Mouse (Mus musculus) forebrain, embryonic 14.5 days (tissue): ENCODE measurements around the gene Twnk. TPM values are rescaled to one million over a fixed set of nuclear protein-coding genes. Genes with fewer than 3 reads are reported as not detected.
A peak's percentile ranks its signal among the peaks of the same experiment; 100 is the strongest.

Source experiments
- ATAC-seq: fragments of 200-750 bp; cut with Nextera tagmentation; 2 replicates; pipeline ENCODE4 v1.8.0; 2017; ENCODE audit warnings: mild to moderate bottlenecking, moderate library complexity
- DNase-seq: peaks from one replicate; pipeline ENCODE4 v3.0.0-alpha.2; 2015; ENCODE audit warnings: low spot score
- H3K27ac ChIP-seq: fragments of 300-500 bp; sonication (generic); 2 replicates; pipeline ENCODE4 v1.5.1; 2014; ENCODE audit warnings: low read depth, mild to moderate bottlenecking, control low read depth, low read length, moderate library complexity
- H3K27me3 ChIP-seq: fragments of 300-500 bp; sonication (generic); replicated peaks from 2 replicates; pipeline ENCODE4 v1.6.1; 2014; ENCODE audit warnings: low read length, control low read depth, mixed read lengths; ENCODE audit not compliant: control insufficient read depth, insufficient read depth
- H3K36me3 ChIP-seq: fragments of 300-500 bp; sonication (generic); 2 replicates; pipeline ENCODE4 v1.6.1; 2014; ENCODE audit warnings: low read length, control low read depth; ENCODE audit not compliant: control insufficient read depth, insufficient read depth
- H3K4me1 ChIP-seq: fragments of 300-500 bp; sonication (generic); 2 replicates; pipeline ENCODE4 v1.6.1; 2014; ENCODE audit warnings: antibody characterized with exemption, low read length, control low read depth; ENCODE audit not compliant: control insufficient read depth, insufficient read depth
- H3K4me2 ChIP-seq: fragments of 300-500 bp; sonication (generic); 2 replicates; pipeline ENCODE4 v1.6.1; 2014; ENCODE audit warnings: mild to moderate bottlenecking, control low read depth, low read length
- H3K4me3 ChIP-seq: fragments of 300-500 bp; sonication (generic); 2 replicates; pipeline ENCODE4 v1.5.1; 2014; ENCODE audit warnings: low read depth, low read length, control low read depth
- H3K9ac ChIP-seq: fragments of 300-500 bp; sonication (generic); 2 replicates; pipeline ENCODE4 v1.6.1; 2014; ENCODE audit warnings: mild to moderate bottlenecking, low read length, control low read depth, moderate library complexity
- H3K9me3 ChIP-seq: fragments of 300-500 bp; sonication (generic); replicated peaks from 2 replicates; pipeline ENCODE4 v1.6.1; 2016; ENCODE audit warnings: low read length, control low read depth, mixed read lengths; ENCODE audit not compliant: control insufficient read depth
- WGBS: fragments of 180-500 bp; shearing (Covaris S2); extraction: QIAGEN DNeasy Blood & Tissue Kit; methylation state at CpG from one replicate; pipeline ENCODE4 v1.1.7; 2014; 5-methylcytosine and 5-hydroxymethylcytosine counted together
- polyA plus RNA-seq: library from polyadenylated mRNA; unstranded; fragments of >200 nt; fragmentation: Nextera tagmentation; extraction: Ambion mirVana; gene quantifications from 2 replicates; pipeline ENCODE4 v1.2.1, GENCODE M21; 2014

Gene Twnk
- polyA plus RNA-seq, 1 experiment from 2014 or later: 10.6 TPM

- peaks cover 18% of the 10 kb centered on the region for H3K4me1 ChIP-seq
- H3K9ac ChIP-seq: peak overlapping the region; percentile 78
- H3K27ac ChIP-seq: no peak overlapping the region
- ATAC-seq (no peak), DNase-seq (no peak)
- H3K9me3 ChIP-seq: no peaks in the 10 kb centered on the region
- H3K4me3 ChIP-seq: peak overlapping the region; percentile 63; the same call in 1 of the 2 replicates
- 88% methylated on average over 20 of the region's 20 CpGs for WGBS
- H3K36me3 ChIP-seq: peaks cover 51% of the 10 kb centered on the region
- H3K4me2 ChIP-seq: peak overlapping the region; percentile 69
- H3K27me3 ChIP-seq: no peaks in the 10 kb centered on the region
Observed at GRCm38 (mm10) chr19:45007425-45008191, 2.1 kb downstream of the Twnk start.

- Histone ChIP-seq H3K9me3 (no peaks in the 10 kb centered on the region), H3K4me1 (peaks cover 19% of the 10 kb centered on the region), H3K4me3 (no peak overlapping the region), H3K4me2 (no peak overlapping the region), H3K36me3 (peaks cover 33% of the 10 kb centered on the region), H3K9ac (no peak overlapping the region), H3K27ac (no peak overlapping the region), H3K27me3 (no peaks in the 10 kb centered on the region)
- WGBS: 91% methylated on average over 4 of the region's 4 CpGs
- ATAC-seq (no peak), DNase-seq (no peak)
Observed at GRCm38 (mm10) chr19:45010646-45011045, 5.2 kb downstream of the Twnk start.

- no peak for ATAC-seq
- Histone ChIP-seq H3K27me3 (no peaks in the 10 kb centered on the region), H3K9me3 (no peaks in the 10 kb centered on the region), H3K9ac (peak overlapping the region; percentile 41), H3K4me2 (no peak overlapping the region), H3K4me3 (no peak overlapping the region), H3K4me1 (peaks cover 23% of the 10 kb centered on the region), H3K27ac (peak overlapping the region; percentile 63), H3K36me3 (peaks cover 33% of the 10 kb centered on the region)
- WGBS: 87% methylated on average over 8 of the region's 8 CpGs
- DNase-seq: no peak
Observed at GRCm38 (mm10) chr19:45012219-45012618, 6.8 kb downstream of the Twnk start.

- ATAC-seq: no peak
- peaks cover 33% of the 10 kb centered on the region for H3K36me3 ChIP-seq
- H3K4me1 ChIP-seq: peaks cover 19% of the 10 kb centered on the region
Observed at GRCm38 (mm10) chr19:45012636-45013035, 7.2 kb downstream of the Twnk start.

GRCm38 (mm10) chr19:45013581-45014225 is 8.2 kb downstream of the Twnk start:
- Histone ChIP-seq H3K27me3 (no peaks in the 10 kb centered on the region), H3K9me3 (no peaks in the 10 kb centered on the region), H3K27ac (no peak overlapping the region), H3K4me1 (peaks cover 19% of the 10 kb centered on the region), H3K4me3 (no peak overlapping the region), H3K36me3 (peaks cover 30% of the 10 kb centered on the region), H3K9ac (no peak overlapping the region), H3K4me2 (no peak overlapping the region)
- DNase-seq (no peak), ATAC-seq (no peak)
- WGBS: 67% methylated on average over 6 of the region's 6 CpGs

More at GRCm38 (mm10) chr19:45012636-45013035, 7.2 kb downstream of the Twnk start:
- peak overlapping the region; percentile 41 for H3K9ac ChIP-seq
- no peak overlapping the region for H3K4me3 ChIP-seq
- H3K4me2 ChIP-seq: no peak overlapping the region
- peak overlapping the region; percentile 63 for H3K27ac ChIP-seq
- DNase-seq: peak; percentile 75
- H3K27me3 ChIP-seq: no peaks in the 10 kb centered on the region
- 28% methylated on average over 6 of the region's 6 CpGs for WGBS
- no peaks in the 10 kb centered on the region for H3K9me3 ChIP-seq

- no peaks in the 10 kb centered on the region for H3K9me3 ChIP-seq
- WGBS: 9% methylated on average over 10 of the region's 10 CpGs
- peaks cover 27% of the 10 kb centered on the region for H3K4me1 ChIP-seq
- peak within 1 kb of the TSS; percentile 97; the same call in 1 of the 2 replicates for H3K27ac ChIP-seq
- peaks cover 26% of the 10 kb centered on the region for H3K36me3 ChIP-seq
- ATAC-seq: no peak
- DNase-seq: no peak
- peak within 1 kb of the TSS; percentile 89 for H3K4me2 ChIP-seq
- peak within 1 kb of the TSS; percentile 63 for H3K4me3 ChIP-seq
- H3K9ac ChIP-seq: peak within 1 kb of the TSS; percentile 87
- H3K27me3 ChIP-seq: no peaks in the 10 kb centered on the region
Observed at GRCm38 (mm10) chr19:45014335-45014971, 9.0 kb downstream of the Twnk start, which contains the start of gene Lzts2. Lzts2 (plus strand) TSS chr19:45014414.

GRCm38 (mm10) chr19:45014981-45015402 is 9.5 kb downstream of the Twnk start:
- DNase-seq (peak; percentile 42), ATAC-seq (no peak)
- under 1% methylated on average over 25 of the region's 25 CpGs for WGBS
- H3K27ac ChIP-seq: peak overlapping the region; percentile 97; the same call in 1 of the 2 replicates
- H3K9ac ChIP-seq: peak overlapping the region; percentile 87
- H3K9me3 ChIP-seq: no peaks in the 10 kb centered on the region
- peak overlapping the region; percentile 89 for H3K4me2 ChIP-seq
- H3K36me3 ChIP-seq: peaks cover 26% of the 10 kb centered on the region
- peaks cover 27% of the 10 kb centered on the region for H3K4me1 ChIP-seq
- H3K27me3 ChIP-seq: no peaks in the 10 kb centered on the region
- H3K4me3 ChIP-seq: peak overlapping the region; percentile 63

GRCm38 (mm10) chr19:45015518-45016281 is 10.2 kb downstream of the Twnk start:
- DNase-seq: peak; percentile 42

More at GRCm38 (mm10) chr19:45015518-45016281, 10.2 kb downstream of the Twnk start:
- Histone ChIP-seq H3K36me3 (peaks cover 19% of the 10 kb centered on the region), H3K4me2 (peak overlapping the region; percentile 89), H3K27me3 (no peaks in the 10 kb centered on the region), H3K9ac (peak overlapping the region; percentile 87), H3K27ac (peak overlapping the region; percentile 97), H3K4me1 (peaks cover 30% of the 10 kb centered on the region), H3K4me3 (peak overlapping the region; percentile 63), H3K9me3 (no peaks in the 10 kb centered on the region)
- peak; percentile 8; the same call in 1 of the 2 replicates for ATAC-seq
- 0% methylated on average over 34 of the region's 34 CpGs for WGBS
